Mouse (Mus musculus) ES-E14 (cell line): ENCODE data around the gene Orm2. TPM values are rescaled to one million over a fixed set of nuclear protein-coding genes. Genes with fewer than 3 reads are reported as not detected.

ENCODE experiments used
- DNase-seq: peaks from one replicate; pipeline ENCODE4 v3.0.0-alpha.2; 2013; ENCODE audit warnings: low read depth, low spot score
- H3K27ac ChIP-seq: 2 replicates; pipeline ENCODE4 v1.5.1; 2012; ENCODE audit warnings: low read depth, mild to moderate bottlenecking, low read length, moderate library complexity, mixed read lengths; ENCODE audit not compliant: poor library complexity, insufficient read depth, severe bottlenecking
- H3K36me3 ChIP-seq: 2 replicates; pipeline ENCODE4 v1.6.1; 2012; ENCODE audit warnings: mild to moderate bottlenecking, low read length, moderate library complexity, mixed read lengths; ENCODE audit not compliant: control insufficient read depth, poor library complexity, insufficient read depth, severe bottlenecking
- H3K4me1 ChIP-seq, 2 experiments: fragments of 150-350 bp in 1 of 2; sonication (generic) in 1 of 2; 2 replicates each; pipeline ENCODE4 v1.6.1; 2012; ENCODE audit warnings: low read length in 2 of 2, mild to moderate bottlenecking in 1 of 2, mixed read lengths in 1 of 2; ENCODE audit not compliant: control insufficient read depth in 2 of 2, insufficient read depth in 2 of 2, poor library complexity in 1 of 2
- H3K4me3 ChIP-seq, 2 experiments: fragments of 150-350 bp in 1 of 2; sonication (generic) in 1 of 2; 2 replicates each; pipeline ENCODE4 v1.5.1; 2012; ENCODE audit warnings: low read length in 2 of 2, low read depth in 1 of 2, mild to moderate bottlenecking in 1 of 2, mixed read lengths in 1 of 2; ENCODE audit not compliant: insufficient read depth in 1 of 2, poor library complexity in 1 of 2, severe bottlenecking in 1 of 2
- H3K9ac ChIP-seq: 2 replicates; pipeline ENCODE4 v1.6.1; 2012; ENCODE audit warnings: low read depth, mild to moderate bottlenecking, low read length, mixed read lengths; ENCODE audit not compliant: poor library complexity, insufficient read depth, severe bottlenecking
- H3K9me3 ChIP-seq: fragments of 150-350 bp; sonication (generic); 2 replicates; pipeline ENCODE4 v1.6.1; 2012; ENCODE audit warnings: low read depth, mild to moderate bottlenecking, low read length; ENCODE audit not compliant: control insufficient read depth, insufficient read depth
- CHD2 ChIP-seq: IDR thresholded peaks from 2 replicates; pipeline ENCODE4 v1.6.1; 2014; ENCODE audit warnings: mild to moderate bottlenecking, low read depth, low read length, inconsistent platforms
- HCFC1 ChIP-seq: IDR thresholded peaks from 2 replicates; pipeline ENCODE4 v1.6.1; 2012; ENCODE audit warnings: low read length, inconsistent platforms, borderline replicate concordance; ENCODE audit not compliant: insufficient read depth
- MAFK ChIP-seq: IDR thresholded peaks from 2 replicates; pipeline ENCODE4 v1.6.1; 2014; ENCODE audit warnings: mild to moderate bottlenecking, low read depth, low read length, inconsistent platforms; ENCODE audit not compliant: insufficient read depth
- ZC3H11A ChIP-seq: IDR thresholded peaks from 2 replicates; pipeline ENCODE4 v1.6.1; 2012; ENCODE audit warnings: low read depth, mild to moderate bottlenecking, inconsistent platforms, low read length, borderline replicate concordance
- ZNF384 ChIP-seq: IDR thresholded peaks from 2 replicates; pipeline ENCODE4 v1.6.1; 2012; ENCODE audit warnings: low read depth, low read length, inconsistent platforms
- in situ Hi-C, 2 experiments: fragments of 600-800 bp; cut with MboI; formaldehyde crosslinking; loops; one replicate each; pipeline ENCODE4 v1.15.1; 2025; ENCODE audit warnings: low sequenced_read_pairs in 2 of 2, inconsistent platforms in 1 of 2; ENCODE audit not compliant: unreplicated experiment in 2 of 2
- total RNA-seq: library from RNA; depleted of rRNA; stranded (reverse); fragments of 300-350 nt; gene quantifications from 2 replicates; pipeline ENCODE4 v1.2.3, GENCODE M21; 2012

Gene Orm2
- total RNA-seq, 1 experiment, result not detected

- H3K4me3 ChIP-seq, result no peak overlapping the region
- no peak overlapping the region for H3K27ac ChIP-seq
- no peaks in the 10 kb centered on the region for H3K4me1 ChIP-seq
- DNase-seq, result no peak
- H3K36me3 ChIP-seq, result no peaks in the 10 kb centered on the region; the same call in 1 of the 2 replicates
- H3K9me3 ChIP-seq, result no peaks in the 10 kb centered on the region
- no peak overlapping the region for H3K9ac ChIP-seq
- TF ChIP-seq HCFC1 (no peak), CHD2 (no peak), MAFK (no peak), ZC3H11A (no peak), ZNF384 (no peak)
- in situ Hi-C loops, result no loop called here
These were observed 8.6 kb downstream of the Orm2 start for GRCm38 (mm10) chr4:63370897-63371296.

- DNase-seq, result peak; percentile 24
- in situ Hi-C loops, result no loop called here
- no peaks in the 10 kb centered on the region; the same call in 1 of the 2 replicates for H3K36me3 ChIP-seq
These were observed 9.6 kb downstream of the Orm2 start for GRCm38 (mm10) chr4:63371890-63372289.

GRCm38 (mm10) chr4:63373404-63373803 lies 11.2 kb downstream of the Orm2 start:
- no peaks in the 10 kb centered on the region; the same call in 1 of the 2 replicates for H3K36me3 ChIP-seq
- no peaks in the 10 kb centered on the region for H3K9me3 ChIP-seq
- DNase-seq, result no peak
- H3K4me1 ChIP-seq, result no peaks in the 10 kb centered on the region
- TF ChIP-seq MAFK (no peak), ZNF384 (no peak), HCFC1 (no peak)
- no peak overlapping the region for H3K27ac ChIP-seq
- H3K4me3 ChIP-seq, result no peak overlapping the region
- H3K9ac ChIP-seq, result no peak overlapping the region
- in situ Hi-C loops, result no loop called here

More at GRCm38 (mm10) chr4:63371890-63372289, 9.6 kb downstream of the Orm2 start:
- TF ChIP-seq ZC3H11A, result no peak
- no peak for TF ChIP-seq CHD2
- TF ChIP-seq MAFK, result no peak
- no peak for TF ChIP-seq ZNF384
- no peak for TF ChIP-seq HCFC1
- Histone ChIP-seq H3K9ac (no peak overlapping the region), H3K4me1 (no peaks in the 10 kb centered on the region), H3K4me3 (no peak overlapping the region), H3K9me3 (no peaks in the 10 kb centered on the region), H3K27ac (no peak overlapping the region)

GRCm38 (mm10) chr4:63374331-63374730 lies 12.1 kb downstream of the Orm2 start:
- no peaks in the 10 kb centered on the region for H3K9me3 ChIP-seq
- no peak overlapping the region for H3K9ac ChIP-seq
- H3K36me3 ChIP-seq, result peaks cover 2% of the 10 kb centered on the region; the same call in 1 of the 2 replicates
- in situ Hi-C loops, result no loop called here
- no peak for DNase-seq
- TF ChIP-seq ZNF384, result no peak
- no peak for TF ChIP-seq MAFK
- TF ChIP-seq CHD2, result no peak
- TF ChIP-seq HCFC1, result no peak
- TF ChIP-seq ZC3H11A, result no peak
- no peak overlapping the region for H3K4me3 ChIP-seq
- no peak overlapping the region for H3K27ac ChIP-seq
- no peaks in the 10 kb centered on the region for H3K4me1 ChIP-seq

GRCm38 (mm10) chr4:63375367-63375766 lies 13.1 kb downstream of the Orm2 start:
- Histone ChIP-seq H3K4me3 (no peak overlapping the region), H3K9me3 (no peaks in the 10 kb centered on the region), H3K9ac (no peak overlapping the region), H3K36me3 (peaks cover 2% of the 10 kb centered on the region; the same call in 1 of the 2 replicates), H3K4me1 (no peaks in the 10 kb centered on the region), H3K27ac (no peak overlapping the region)
- no peak for TF ChIP-seq MAFK
- no peak for TF ChIP-seq HCFC1
- no peak for TF ChIP-seq ZNF384
- DNase-seq, result no peak
- in situ Hi-C loops, result no loop called here
